Mouse (Mus musculus) E14TG2a.4 (cell line): Measurements from ENCODE around the gene Sema5a.

Experiments used
- CTCF ChIP-seq: conservative IDR thresholded peaks from 2 replicates; pipeline ENCODE4 v1.5.1; 2014; ENCODE audit warnings: low read length
- POU5F1 ChIP-seq: IDR thresholded peaks from 2 replicates; pipeline ENCODE4 v1.6.1; 2014; ENCODE audit warnings: low read length, borderline replicate concordance

GRCm38 (mm10) chr15:32460238-32460637, 215.6 kb downstream of the Sema5a start:
- TF ChIP-seq CTCF (no peak), POU5F1 (no peak)
